Mouse (Mus musculus) G1E (cell line): ENCODE measurements at regions not wholly inside any gene's neighbourhood (a gene's known extent, or its start where the extent isn't known, plus 50 kb on each side); places are given as distances from the start of the nearest gene placed in this dataset.

Source experiments
- CTCF ChIP-seq: IDR thresholded peaks from 2 replicates; pipeline ENCODE4 v1.5.1; 2012; ENCODE audit warnings: low read depth, low read length, inconsistent platforms, mixed read lengths
- GATA1 ChIP-seq: IDR thresholded peaks from 2 replicates; pipeline ENCODE4 v1.6.1; 2012; ENCODE audit warnings: borderline replicate concordance, low read length, inconsistent platforms, mixed read lengths
- POLR2AphosphoS5 ChIP-seq: IDR thresholded peaks from 2 replicates; pipeline ENCODE4 v1.6.1; 2012; ENCODE audit warnings: low read depth, low read length, inconsistent platforms; ENCODE audit not compliant: insufficient replicate concordance
- TAL1 ChIP-seq: conservative IDR thresholded peaks from 2 replicates; pipeline ENCODE4 v1.6.1; 2012; ENCODE audit warnings: low read depth, low read length, inconsistent platforms, mixed read lengths

- TF ChIP-seq CTCF (no peak), TAL1 (no peak), POLR2AphosphoS5 (no peak), GATA1 (no peak)
Observed at GRCm38 (mm10) chr10:126143833-126144232, 177.9 kb downstream of the Lrig3 start.
